Mouse (Mus musculus) left cerebral cortex, adult 18-20 months (tissue): ENCODE results near the gene Pdpn. TPM values are rescaled to one million over a fixed set of nuclear protein-coding genes. Genes with fewer than 3 reads are reported as not detected.
"Not testable (repeated sequence)": the region's sequence is repeated elsewhere in the genome, so short reads cannot be mapped to it uniquely, and the experiment has no call there.

Experiments used
- DNase-seq, 2 experiments: peaks; one replicate each; pipeline ENCODE4 v3.0.0; 2021 to 2022; ENCODE audit warnings: low spot score in 2 of 2, mixed read lengths in 1 of 2
- long read RNA-seq, 2 experiments: library from polyadenylated mRNA; stranded (forward); transcript quantifications; one replicate each; pipeline ENCODE4 v2.0.0; 2021
- total RNA-seq, 2 experiments: library from RNA; stranded (reverse); gene quantifications; 2 replicates each; pipeline ENCODE4 v1.2.3; 2021

Pdpn gene
- 10 to 100 TPM; 15.2 to 16.0 TPM for total RNA-seq
- long read RNA-seq, experiment 1, transcript Pdpn-201 (6 exons, 1,817 nt), result major isoform, 15 of 16 reads
- long read RNA-seq, experiment 1, partial matches to known transcripts, result 1 of 16 reads
- long read RNA-seq, experiment 1, other reads (novel, unspliced or antisense), result 0 of 16 reads
- long read RNA-seq, experiment 2, transcript Pdpn-201 (6 exons, 1,817 nt), result major isoform, 18 of 21 reads
- long read RNA-seq, experiment 2, partial matches to known transcripts, result 0 of 21 reads
- long read RNA-seq, experiment 2, other reads (novel, unspliced or antisense), result 3 of 21 reads

DNA sequence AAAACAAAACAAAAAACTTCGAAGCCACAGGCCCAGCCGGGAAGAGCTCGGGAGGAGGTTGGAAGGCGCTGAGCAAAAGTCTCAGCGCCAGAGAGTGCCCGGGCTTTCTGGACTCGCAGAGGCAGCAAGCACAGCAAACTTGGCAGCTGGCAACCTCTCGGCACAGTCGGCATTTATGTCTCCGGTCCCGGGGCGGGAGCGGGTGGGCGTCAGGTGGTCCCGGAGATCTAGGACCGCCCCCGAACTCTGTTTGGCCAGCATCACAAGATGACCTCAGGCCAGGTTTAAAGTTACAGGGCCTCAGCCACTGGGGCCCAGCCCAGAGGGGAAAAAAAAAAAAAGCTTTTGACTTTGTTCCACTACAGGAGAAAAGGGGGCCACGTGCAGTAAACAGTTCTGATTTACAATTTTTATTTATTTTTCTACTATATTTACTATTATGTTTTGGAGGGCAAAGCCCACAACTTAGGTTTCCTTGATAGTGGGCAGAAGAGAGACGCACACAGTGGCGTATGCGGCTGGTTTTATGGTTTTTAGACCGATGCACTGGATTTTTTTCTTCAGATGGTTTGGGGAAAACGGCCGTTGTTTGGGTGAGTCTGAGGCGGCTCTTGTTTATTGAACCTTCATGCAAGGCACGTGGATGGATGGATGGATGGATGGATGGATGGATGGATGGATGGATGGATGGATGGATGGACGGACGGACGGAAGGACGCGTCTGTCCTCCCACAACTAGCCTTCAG is at the start of gene Pdpn:
Gene Pdpn, minus strand, starts transcription at position 240 of the 746 bp plus-strand sequence.
- DNase-seq, result peak in 1 of 2 experiments; percentile 7

DNA sequence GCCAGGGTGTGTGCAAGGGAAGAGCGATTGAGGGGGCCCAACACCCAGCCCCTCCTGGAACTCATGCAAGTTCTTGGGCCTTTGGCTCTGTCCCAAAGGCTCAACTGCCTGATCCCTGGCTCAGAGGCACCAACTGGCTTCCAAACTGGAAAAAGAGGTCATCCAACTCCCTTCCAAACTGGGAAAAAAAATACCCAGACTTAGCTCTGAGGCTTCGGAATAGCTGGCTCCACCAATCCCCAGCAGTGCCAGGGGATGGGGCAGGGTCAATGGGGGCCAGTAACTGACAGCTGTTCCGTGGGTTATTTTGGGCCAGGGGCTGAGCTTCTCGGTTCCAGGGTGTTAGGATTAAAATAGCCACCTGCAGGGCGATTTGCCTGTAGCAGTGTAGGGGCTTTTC is 49.3 kb upstream of the Pdpn start:
- DNase-seq, result no peak

GRCm38 (mm10) chr4:143345491-143345890 is 46.1 kb upstream of the Pdpn start:
- not testable (repeated sequence) for DNase-seq

DNA sequence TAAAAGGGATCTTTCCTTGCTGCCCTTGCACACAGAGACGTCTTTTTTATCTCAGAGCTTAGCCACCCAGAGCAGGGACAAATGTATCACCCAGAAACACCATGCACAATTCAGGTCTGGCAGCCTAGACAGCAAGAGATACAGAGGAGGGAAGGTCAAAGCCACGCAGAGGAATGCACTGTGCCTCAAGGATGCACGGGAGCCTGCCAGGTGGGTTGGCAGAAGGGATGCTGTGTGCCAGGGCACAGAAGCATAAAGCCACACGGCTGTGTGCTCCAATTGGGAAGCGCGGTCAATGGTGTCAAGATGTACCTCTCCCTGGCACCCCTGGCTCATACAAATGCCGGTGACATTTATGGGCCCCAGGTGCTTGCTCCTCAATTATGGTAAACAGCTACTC is 42.1 kb upstream of the Pdpn start:
- no peak for DNase-seq

GRCm38 (mm10) chr4:143339808-143340207 is 40.4 kb upstream of the Pdpn start:
- DNase-seq, result peak in 1 of 2 experiments; percentile 18

DNA sequence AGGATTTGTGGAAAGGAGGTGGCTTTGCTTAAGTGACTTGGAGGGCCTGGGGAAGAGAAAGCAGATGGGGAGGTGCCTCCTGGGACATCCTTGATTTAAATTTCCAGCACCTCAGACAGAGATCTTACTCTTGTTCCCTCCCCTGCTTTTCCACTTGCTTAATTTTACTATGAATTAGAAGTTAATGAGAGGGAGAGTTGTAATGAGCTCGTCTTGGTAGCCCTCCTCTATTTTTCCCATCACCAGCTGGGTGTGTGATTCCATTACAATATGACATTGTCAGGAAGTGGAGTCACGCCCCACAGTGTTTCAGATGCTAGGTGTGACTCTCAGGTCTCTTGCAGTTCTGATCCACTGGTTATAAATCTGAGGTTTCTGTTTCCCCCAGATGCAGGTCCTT is 36.7 kb upstream of the Pdpn start:
- DNase-seq, result no peak

- DNase-seq, result no peak
Observed at GRCm38 (mm10) chr4:143334995-143335394, 35.6 kb upstream of the Pdpn start.

GRCm38 (mm10) chr4:143334145-143334544 is 34.8 kb upstream of the Pdpn start:
- no peak for DNase-seq

GRCm38 (mm10) chr4:143331787-143332186 is 32.4 kb upstream of the Pdpn start:
- DNase-seq, result no peak

DNA sequence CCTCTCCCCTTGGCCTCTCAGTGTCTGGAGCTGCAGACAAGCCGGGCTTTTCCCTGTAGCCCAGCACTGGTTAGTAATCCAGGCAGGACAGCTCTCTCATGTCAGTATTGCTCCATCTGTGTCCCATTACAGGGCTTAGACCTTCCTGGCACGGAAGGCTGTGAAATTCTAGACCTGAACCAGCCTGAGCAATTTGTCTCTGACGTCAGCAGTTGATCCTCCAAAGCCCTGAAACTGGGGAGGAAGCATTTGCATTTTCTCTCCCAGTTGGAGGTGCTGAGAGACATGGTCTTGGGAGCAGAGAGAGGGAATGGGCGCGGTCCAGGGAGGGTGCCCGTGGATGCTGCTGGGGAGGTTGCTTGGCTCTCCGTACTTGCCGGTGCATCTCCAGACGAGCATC is 31.2 kb upstream of the Pdpn start:
- DNase-seq, result no peak

DNA sequence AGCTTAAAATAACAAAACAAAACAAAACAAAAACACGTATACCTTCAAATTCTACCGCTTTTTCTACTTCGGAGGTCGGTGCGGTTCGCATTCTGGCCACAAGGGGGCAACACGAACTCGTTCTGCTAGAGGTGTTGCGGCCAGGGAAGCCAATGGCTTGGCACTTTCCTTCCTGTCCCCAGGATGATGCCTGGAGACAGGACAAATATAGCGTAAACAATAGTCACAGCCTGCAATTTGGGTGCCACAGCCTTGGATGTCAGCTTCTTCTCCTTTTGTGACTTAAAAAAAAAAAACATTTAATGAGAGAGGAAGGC is 26.2 kb upstream of the Pdpn start:
- DNase-seq, result peak; percentile 83 to 93

DNA sequence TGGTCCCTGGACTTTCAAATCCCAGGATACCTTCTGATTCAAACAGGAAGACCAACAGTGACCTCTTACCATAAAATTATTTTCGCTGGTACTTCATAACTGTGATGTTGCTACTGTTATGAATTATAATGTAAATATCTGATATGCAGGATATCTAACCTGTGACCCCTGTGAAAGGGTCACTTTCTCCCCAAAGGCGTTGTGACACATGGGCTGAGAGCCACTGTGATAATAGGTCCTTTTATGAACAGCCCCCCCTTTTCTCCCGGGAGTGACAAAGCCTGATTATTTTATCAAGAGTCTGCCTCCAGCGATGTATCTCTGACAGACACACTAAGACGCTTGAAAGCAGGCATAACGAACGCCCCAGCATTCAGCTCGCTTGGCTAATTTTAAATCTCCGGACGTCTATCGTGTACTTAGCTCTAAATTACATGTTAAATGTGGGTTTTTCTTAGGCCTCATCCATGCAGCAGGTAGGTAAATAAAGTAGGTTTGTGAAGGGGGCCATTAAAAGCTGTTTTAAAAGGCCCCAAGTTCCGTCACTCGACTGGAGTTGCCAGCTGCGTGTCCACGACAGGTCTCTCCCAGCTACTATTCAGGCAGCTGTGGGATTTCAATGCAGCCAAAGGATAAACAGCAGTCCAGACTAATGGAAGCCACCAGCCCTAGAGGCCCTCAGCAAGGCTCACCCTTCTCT is 25.7 kb upstream of the Pdpn start:
- no peak for DNase-seq

GRCm38 (mm10) chr4:143324176-143324924 is 25.0 kb upstream of the Pdpn start:
- no peak for DNase-seq

DNA sequence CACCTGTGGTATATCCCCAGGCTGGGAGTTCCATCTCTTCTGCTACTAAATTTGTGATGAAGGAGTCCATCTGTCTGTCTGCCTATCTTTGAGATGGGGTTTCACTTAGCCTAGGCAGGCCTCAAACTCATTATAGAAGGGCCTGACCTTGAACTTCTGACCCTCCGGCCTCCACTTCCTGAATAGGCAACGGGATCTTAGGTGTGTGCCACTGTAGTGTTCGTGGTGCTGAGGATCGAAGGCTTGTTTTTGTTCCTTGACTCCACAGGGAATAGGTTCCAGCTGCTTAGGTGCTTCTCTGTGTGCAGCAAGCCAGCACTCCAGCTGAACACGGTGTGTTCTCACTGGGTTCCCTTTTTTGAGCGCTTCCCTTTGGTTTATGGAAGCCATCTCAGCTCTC is 13.9 kb upstream of the Pdpn start:
- no peak for DNase-seq

DNA sequence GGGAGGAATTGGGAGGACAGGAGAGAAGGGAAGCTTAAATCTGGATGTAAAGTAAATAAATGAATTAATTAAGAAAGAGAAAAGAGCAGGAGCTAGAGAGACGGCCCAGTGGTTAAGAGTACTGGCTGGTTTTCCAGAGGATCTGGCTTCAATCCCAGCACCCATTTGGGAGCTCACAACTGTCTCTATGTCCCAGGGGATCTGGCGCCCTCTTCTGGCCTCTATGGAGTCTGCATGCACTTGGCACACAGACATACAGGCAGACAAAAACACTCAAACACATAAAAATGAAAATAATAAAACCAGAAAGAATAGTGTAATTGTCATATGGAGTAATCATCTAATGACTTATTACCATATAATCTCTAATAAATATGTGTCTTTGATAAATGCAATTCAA is 12.0 kb upstream of the Pdpn start:
- peak in 1 of 2 experiments; percentile 18 for DNase-seq

DNA sequence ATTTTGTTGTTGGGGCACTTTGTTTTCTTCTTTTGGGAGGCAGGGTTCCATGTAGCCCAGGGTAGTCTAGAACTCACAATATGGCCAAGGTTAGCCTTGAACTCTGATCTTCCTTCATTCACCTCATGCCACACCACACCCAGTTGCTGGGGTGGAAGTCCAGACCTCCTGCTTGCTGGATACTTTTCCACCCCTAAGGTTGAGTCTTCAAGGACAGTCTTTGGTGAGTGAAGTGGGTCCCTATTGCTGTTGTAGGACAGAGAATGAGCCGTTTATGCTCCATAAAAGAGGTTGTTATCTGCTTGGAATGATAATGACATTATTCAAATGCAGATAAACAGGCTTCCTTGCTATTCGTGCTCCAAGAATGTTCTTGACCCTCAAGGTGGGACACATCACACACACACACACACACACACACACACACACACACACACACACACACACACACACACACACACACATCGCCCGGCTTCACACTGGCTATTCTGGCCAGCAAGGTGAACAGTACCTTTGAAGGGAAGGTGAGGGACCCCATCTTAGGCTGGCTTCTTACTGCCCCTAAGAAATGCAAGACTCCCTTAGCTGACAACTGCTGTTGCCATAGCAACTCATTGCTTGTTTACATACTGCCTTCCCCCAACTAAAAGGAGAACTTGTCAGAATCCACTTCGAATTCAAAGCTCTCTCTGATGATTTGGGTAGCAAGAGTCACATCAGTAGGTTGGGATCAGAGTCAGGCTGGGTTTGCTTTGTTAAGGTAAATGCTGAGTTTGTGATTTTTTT is 6.8 kb upstream of the Pdpn start:
- DNase-seq, result no peak

DNA sequence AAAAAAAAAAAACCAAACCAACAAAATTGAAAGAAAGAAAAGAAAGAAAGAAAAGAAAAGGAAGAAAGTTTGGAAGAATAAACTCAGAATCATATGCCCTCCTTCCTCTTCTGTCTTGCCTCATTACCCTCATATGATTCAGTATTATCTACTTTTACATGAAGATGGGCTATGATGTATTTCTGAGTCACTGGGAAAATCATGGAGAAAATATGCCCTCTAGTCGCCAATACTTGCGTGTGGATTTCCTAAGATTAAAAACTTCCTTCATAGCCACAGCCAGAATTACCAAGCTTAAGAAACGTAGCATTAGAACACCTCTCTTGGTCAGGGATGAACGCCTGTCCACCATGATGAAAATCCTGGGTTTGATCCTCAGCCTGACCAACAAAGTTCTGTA is 5.7 kb upstream of the Pdpn start:
- DNase-seq, result no peak

- DNase-seq, result no peak
Observed at GRCm38 (mm10) chr4:143302279-143302890, 3.0 kb upstream of the Pdpn start.

GRCm38 (mm10) chr4:143301875-143302274 is 2.5 kb upstream of the Pdpn start:
- no peak for DNase-seq

- DNase-seq, result no peak
Observed at GRCm38 (mm10) chr4:143301042-143301441, 1.7 kb upstream of the Pdpn start.
